Mouse (Mus musculus) NIH3T3 (cell line): ENCODE measurements around the gene Olfr199.
"Not testable (repeated sequence)": the region's sequence is repeated elsewhere in the genome, so short reads cannot be mapped to it uniquely, and the experiment has no call there.

Experiments
- DNase-seq: peaks from one replicate; pipeline ENCODE4 v3.0.0-alpha.2; 2012; ENCODE audit warnings: low read depth

Olfr199 gene

GRCm38 (mm10) chr16:59219667-59220066 lies at the start of gene Olfr199:
TSS of gene Olfr199 (minus strand) at chr16:59219767.
- not testable (repeated sequence) for DNase-seq

- not testable (repeated sequence) for DNase-seq
Measured at GRCm38 (mm10) chr16:59269097-59269496, 49.5 kb upstream of the Olfr199 start.

DNA sequence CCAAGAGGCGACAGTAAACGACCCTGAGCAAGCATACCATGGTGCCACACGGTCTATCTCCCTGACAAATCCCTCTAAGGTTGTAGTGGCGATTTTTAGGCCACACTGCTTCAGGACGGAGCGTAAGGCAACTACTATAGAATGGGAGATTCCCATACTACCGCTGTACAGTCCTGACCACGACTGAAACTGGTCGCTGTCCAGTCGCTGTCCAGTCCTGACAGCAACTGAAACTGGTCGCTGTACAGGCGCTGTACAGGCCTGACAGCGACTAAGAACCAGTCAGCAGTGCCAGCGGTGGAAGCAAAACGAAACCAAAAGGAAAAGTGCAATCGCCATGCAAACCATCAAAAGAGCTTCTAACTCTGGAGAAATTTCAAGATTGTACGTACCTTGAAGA lies 30.1 kb upstream of the Olfr199 start:
- DNase-seq: peak; percentile 29

- not testable (repeated sequence) for DNase-seq
Measured at GRCm38 (mm10) chr16:59217861-59218260, 1.7 kb downstream of the Olfr199 start.

- not testable (repeated sequence) for DNase-seq
Measured at GRCm38 (mm10) chr16:59203433-59203832, 16.1 kb downstream of the Olfr199 start, which contains the start of gene Olfr198. TSS of gene Olfr198 (minus strand) at chr16:59203533.

DNA sequence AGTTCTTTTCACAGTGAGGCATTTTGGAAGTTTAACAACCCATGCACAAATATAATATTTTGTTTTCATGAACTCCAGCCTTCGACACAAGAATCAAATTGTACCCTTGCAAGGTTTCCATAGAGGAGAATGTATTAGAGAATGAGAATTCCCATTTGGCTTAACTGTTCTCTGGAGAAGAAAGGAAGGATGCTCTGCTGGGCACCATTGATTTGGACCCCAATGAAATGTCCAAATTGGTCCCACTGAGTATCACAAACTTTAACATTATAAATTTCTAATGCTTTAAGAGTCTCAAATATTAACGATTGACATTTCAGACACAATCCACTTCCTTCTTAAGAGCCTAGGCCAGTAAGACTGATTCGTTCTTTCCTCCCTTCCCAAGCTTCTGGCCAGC lies 49.2 kb downstream of the Olfr199 start, which contains the start of gene Olfr196:
Gene Olfr196, minus strand, starts transcription at position 101 of the 400 bp plus-strand sequence.
- no peak for DNase-seq
